Mouse (Mus musculus): Measurements from ENCODE around the gene Ngly1. TPM values are rescaled to one million over a fixed set of nuclear protein-coding genes. Genes with fewer than 3 reads are reported as not detected.
A peak's percentile ranks its signal among the peaks of the same experiment; 100 is the strongest.

Ngly1 gene
- polyA plus RNA-seq, 1 experiment from 2014 or later: 46.1 TPM

DNA sequence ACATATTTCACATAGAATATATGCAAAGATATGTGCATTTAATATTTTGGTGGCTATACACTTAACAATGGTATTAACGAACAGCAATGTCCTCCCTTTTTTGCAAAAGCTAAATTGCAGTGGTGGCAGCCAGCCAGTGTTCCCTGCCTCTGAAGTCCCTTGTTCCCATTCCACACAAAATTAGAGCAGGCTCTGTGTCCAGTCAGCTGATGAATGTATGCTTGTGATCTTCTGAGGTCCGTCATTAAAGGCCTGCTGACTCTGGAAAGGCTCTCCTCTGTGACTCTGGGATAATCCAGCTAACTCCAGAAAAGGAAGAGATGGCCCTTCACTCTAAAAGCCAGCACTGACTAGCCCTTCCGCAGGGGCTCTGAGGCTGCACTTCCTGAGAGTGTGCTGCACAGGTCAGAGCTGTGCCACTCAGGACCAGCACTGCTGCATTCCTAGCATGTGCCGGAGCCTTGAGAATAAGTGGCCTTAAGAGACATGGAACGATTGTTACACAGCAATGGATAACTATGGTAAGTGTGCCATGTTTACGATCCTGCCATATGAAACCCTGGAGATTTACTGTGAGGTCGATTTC lies 64.9 kb downstream of the Ngly1 start:
- H3K27ac ChIP-seq: peak overlapping the region; percentile 36; the same call in 1 of the 2 replicates
- no peak overlapping the region for H3K9ac ChIP-seq (ENCODE audit: low read depth, low read length)
- no peaks in the 10 kb centered on the region for H3K36me3 ChIP-seq (ENCODE audit: insufficient read depth, low read length)
- no peak for TF ChIP-seq CTCF (IDR thresholded peaks at IDR 0.05; ENCODE audit: low read depth)
- no peak overlapping the region for H3K4me3 ChIP-seq (replicated peaks; ENCODE audit: low read depth, low read length)
- H3K27me3 ChIP-seq (ENCODE audit: insufficient read depth, low read length): no peaks in the 10 kb centered on the region
- ATAC-seq (replicated peaks; ENCODE audit: low FRiP score, low read depth) (peak; percentile 46; the same call in 1 of the 2 replicates), DNase-seq (ENCODE audit: low spot score) (peak; percentile 70)
- no peaks in the 10 kb centered on the region for H3K9me3 ChIP-seq (replicated peaks; ENCODE audit: low read length)
- H3K4me2 ChIP-seq (ENCODE audit: low read length): no peak overlapping the region
- 40% methylated on average over 7 of the region's 7 CpGs for WGBS
- H3K4me1 ChIP-seq (replicated peaks; ENCODE audit: insufficient read depth, low read length): 0 out of 2 replicates have a peak, but pooled peaks cover 6% of the 10 kb centered on the region

DNA sequence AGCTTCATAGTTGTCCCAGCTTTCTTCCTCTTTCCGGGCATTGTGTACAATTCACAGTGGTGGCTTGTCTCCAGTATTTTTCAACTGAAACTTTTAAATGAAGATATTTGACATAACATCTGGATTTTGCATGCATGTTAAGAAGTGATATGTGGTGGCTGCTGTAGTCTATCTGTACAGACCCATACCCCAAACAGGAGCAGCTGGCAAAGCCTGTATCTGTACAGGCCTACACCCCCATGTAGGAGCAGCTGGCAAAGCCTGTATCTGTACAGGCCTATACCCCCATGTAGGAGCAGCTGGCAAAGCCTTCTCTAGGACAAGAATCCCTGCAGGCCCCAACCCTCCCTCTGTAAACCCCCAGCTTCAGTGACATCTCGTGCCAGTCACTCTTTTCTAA lies 65.8 kb downstream of the Ngly1 start:
- DNase-seq (ENCODE audit: low spot score) (no peak), ATAC-seq (replicated peaks; ENCODE audit: low FRiP score, low read depth) (no peak)
- no peak for TF ChIP-seq CTCF (IDR thresholded peaks at IDR 0.05; ENCODE audit: low read depth)
- no peaks in the 10 kb centered on the region for H3K9me3 ChIP-seq (replicated peaks; ENCODE audit: low read length)
- no peaks in the 10 kb centered on the region for H3K27me3 ChIP-seq (ENCODE audit: insufficient read depth, low read length)
- H3K27ac ChIP-seq: no peak overlapping the region
- WGBS: 76% methylated on average over 2 of the region's 2 CpGs
- no peak overlapping the region for H3K4me2 ChIP-seq (ENCODE audit: low read length)
- no peaks in the 10 kb centered on the region for H3K36me3 ChIP-seq (ENCODE audit: insufficient read depth, low read length)
- no peak overlapping the region for H3K9ac ChIP-seq (ENCODE audit: low read depth, low read length)
- no peak overlapping the region for H3K4me3 ChIP-seq (replicated peaks; ENCODE audit: low read depth, low read length)
- H3K4me1 ChIP-seq (replicated peaks; ENCODE audit: insufficient read depth, low read length): 0 out of 2 replicates have a peak, but pooled peaks cover 6% of the 10 kb centered on the region

DNA sequence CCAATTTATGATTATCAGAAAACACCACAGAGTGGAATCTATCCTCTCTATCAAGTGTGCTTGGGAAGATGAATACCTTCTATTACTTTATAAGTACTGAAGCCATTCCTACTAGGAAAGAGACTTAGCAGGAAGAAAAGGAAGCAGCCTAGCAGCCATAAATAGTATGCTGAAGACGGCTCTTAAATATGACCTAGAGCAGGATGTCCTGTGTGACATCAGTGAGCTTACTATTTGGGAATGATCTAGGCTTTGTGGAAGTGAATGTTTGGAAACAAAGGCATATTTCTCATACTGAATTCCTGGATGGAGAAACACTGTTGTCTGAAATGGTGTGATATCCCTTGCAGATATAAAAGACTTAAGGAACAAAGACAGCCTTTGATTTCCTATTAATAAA lies 67.6 kb downstream of the Ngly1 start:
- 43% methylated on average over 1 of the region's 1 CpGs for WGBS
- Histone ChIP-seq H3K27ac (peak overlapping the region; percentile 60), H3K4me1 (replicated peaks; ENCODE audit: insufficient read depth, low read length) (0 out of 2 replicates have a peak, but pooled peaks cover 6% of the 10 kb centered on the region), H3K4me3 (replicated peaks; ENCODE audit: low read depth, low read length) (no peak overlapping the region), H3K27me3 (ENCODE audit: insufficient read depth, low read length) (no peaks in the 10 kb centered on the region), H3K36me3 (ENCODE audit: insufficient read depth, low read length) (no peaks in the 10 kb centered on the region), H3K9ac (ENCODE audit: low read depth, low read length) (no peak overlapping the region), H3K4me2 (ENCODE audit: low read length) (no peak overlapping the region), H3K9me3 (replicated peaks; ENCODE audit: low read length) (no peaks in the 10 kb centered on the region)
- DNase-seq (ENCODE audit: low spot score) (peak; percentile 55), ATAC-seq (replicated peaks; ENCODE audit: low FRiP score, low read depth) (no peak)
- no peak for TF ChIP-seq CTCF (IDR thresholded peaks at IDR 0.05; ENCODE audit: low read depth)

DNA sequence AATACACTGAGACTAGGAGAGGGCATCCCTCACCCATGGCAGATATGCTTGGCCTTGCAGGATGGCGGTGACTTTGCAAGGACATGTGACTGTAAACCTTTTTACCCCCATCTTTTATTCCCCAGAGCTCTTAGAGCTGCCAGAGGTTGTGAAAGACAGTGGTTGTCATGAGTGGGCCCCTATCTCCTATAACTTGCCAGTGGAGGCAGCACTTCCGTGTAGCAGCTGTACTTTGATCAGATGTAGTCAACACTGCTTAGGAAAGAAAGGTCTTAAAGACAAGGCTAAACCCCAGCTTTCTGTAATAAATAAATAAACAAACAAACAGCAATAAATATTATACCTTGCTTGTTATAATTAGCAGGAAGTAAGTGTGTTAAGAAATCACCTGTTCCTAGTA lies 70.7 kb downstream of the Ngly1 start:
- Histone ChIP-seq H3K27ac (no peak overlapping the region), H3K4me1 (replicated peaks; ENCODE audit: insufficient read depth, low read length) (no peaks in the 10 kb centered on the region), H3K36me3 (ENCODE audit: insufficient read depth, low read length) (no peaks in the 10 kb centered on the region), H3K27me3 (ENCODE audit: insufficient read depth, low read length) (no peaks in the 10 kb centered on the region), H3K4me2 (ENCODE audit: low read length) (no peak overlapping the region), H3K9ac (ENCODE audit: low read depth, low read length) (no peak overlapping the region), H3K4me3 (replicated peaks; ENCODE audit: low read depth, low read length) (no peak overlapping the region), H3K9me3 (replicated peaks; ENCODE audit: low read length) (no peaks in the 10 kb centered on the region)
- no peak for TF ChIP-seq CTCF (IDR thresholded peaks at IDR 0.05; ENCODE audit: low read depth)
- ATAC-seq (replicated peaks; ENCODE audit: low FRiP score, low read depth) (no peak), DNase-seq (ENCODE audit: low spot score) (no peak)
- 77% methylated on average over 2 of the region's 2 CpGs for WGBS

GRCm38 (mm10) chr14:16324394-16324793 lies 75.3 kb downstream of the Ngly1 start:
- Histone ChIP-seq H3K4me2 (ENCODE audit: low read length) (no peak overlapping the region), H3K27ac (no peak overlapping the region), H3K36me3 (ENCODE audit: insufficient read depth, low read length) (no peaks in the 10 kb centered on the region), H3K4me1 (replicated peaks; ENCODE audit: insufficient read depth, low read length) (no peaks in the 10 kb centered on the region), H3K9me3 (replicated peaks; ENCODE audit: low read length) (no peaks in the 10 kb centered on the region), H3K9ac (ENCODE audit: low read depth, low read length) (no peak overlapping the region), H3K27me3 (ENCODE audit: insufficient read depth, low read length) (no peaks in the 10 kb centered on the region), H3K4me3 (replicated peaks; ENCODE audit: low read depth, low read length) (no peak overlapping the region)
- no peak for TF ChIP-seq CTCF (IDR thresholded peaks at IDR 0.05; ENCODE audit: low read depth)
- DNase-seq (ENCODE audit: low spot score): no peak
- 83% methylated on average over 4 of the region's 4 CpGs for WGBS
- ATAC-seq (replicated peaks; ENCODE audit: low FRiP score, low read depth): no peak

- Histone ChIP-seq H3K9me3 (replicated peaks; ENCODE audit: low read length) (no peaks in the 10 kb centered on the region), H3K36me3 (ENCODE audit: insufficient read depth, low read length) (no peaks in the 10 kb centered on the region), H3K27ac (no peak overlapping the region), H3K4me2 (ENCODE audit: low read length) (no peak overlapping the region), H3K9ac (ENCODE audit: low read depth, low read length) (no peak overlapping the region), H3K4me1 (replicated peaks; ENCODE audit: insufficient read depth, low read length) (no peaks in the 10 kb centered on the region), H3K27me3 (ENCODE audit: insufficient read depth, low read length) (no peaks in the 10 kb centered on the region), H3K4me3 (replicated peaks; ENCODE audit: low read depth, low read length) (no peak overlapping the region)
- DNase-seq (ENCODE audit: low spot score) (no peak), ATAC-seq (replicated peaks; ENCODE audit: low FRiP score, low read depth) (no peak)
- 38% methylated on average over 1 of the region's 1 CpGs for WGBS
- TF ChIP-seq CTCF (IDR thresholded peaks at IDR 0.05; ENCODE audit: low read depth): peak; percentile 13; the same call in 1 of the 2 replicates
Measured at GRCm38 (mm10) chr14:16325208-16325607, 76.1 kb downstream of the Ngly1 start.

- Histone ChIP-seq H3K4me1 (replicated peaks; ENCODE audit: insufficient read depth, low read length) (no peaks in the 10 kb centered on the region), H3K27me3 (ENCODE audit: insufficient read depth, low read length) (no peaks in the 10 kb centered on the region), H3K27ac (peak overlapping the region; percentile 79; the same call in 1 of the 2 replicates), H3K4me2 (ENCODE audit: low read length) (no peak overlapping the region), H3K4me3 (replicated peaks; ENCODE audit: low read depth, low read length) (no peak overlapping the region), H3K36me3 (ENCODE audit: insufficient read depth, low read length) (no peaks in the 10 kb centered on the region), H3K9me3 (replicated peaks; ENCODE audit: low read length) (no peaks in the 10 kb centered on the region), H3K9ac (ENCODE audit: low read depth, low read length) (no peak overlapping the region)
- ATAC-seq (replicated peaks; ENCODE audit: low FRiP score, low read depth) (peak; percentile 93), DNase-seq (ENCODE audit: low spot score) (peak; percentile 97)
- WGBS: 6% methylated on average over 2 of the region's 2 CpGs
- TF ChIP-seq CTCF (IDR thresholded peaks at IDR 0.05; ENCODE audit: low read depth): no peak
Measured at GRCm38 (mm10) chr14:16328531-16328930, 79.5 kb downstream of the Ngly1 start.
